ENCODE assay signal across 24 mouse cellular contexts in genomic region chr3:86698947-86699346, GRCm38 (mm10).
"Had no signal": no experiment of that assay in that cellular context is flagged by ENCODE, and none has a peak within 500 bp of the region (broad histone marks: within the 10 kb centered on the region; RNA-seq: fewer than 3 reads in every experiment).

No protein-coding gene starts in this region.

- H3K36me3 ChIP-seq: heart, embryonic 10.5 days; heart, embryonic 12.5 days; hindbrain, embryonic 10.5 days; hindbrain, embryonic 12.5 days; limb, embryonic 10.5 days; limb, embryonic 12.5 days had no signal

- DNase-seq: gastrocnemius, adult 2 months; gastrocnemius, postnatal 10 days; gastrocnemius, postnatal 25 days; heart, adult 18-20 months; heart, postnatal 10 days; heart, postnatal 4 days; kidney, adult 18-20 months; kidney, adult 8-10 months; kidney, postnatal 10 days; kidney, postnatal 25 days; kidney, postnatal 4 days; liver had no signal

- H3K27ac ChIP-seq: gastrocnemius, adult 2 months; heart, embryonic 10.5 days; hindbrain, embryonic 10.5 days; hindbrain, embryonic 12.5 days; hindbrain, embryonic 14.5 days; layer of hippocampus, adult 2 months; left cerebral cortex, adult 2 months; limb, embryonic 10.5 days; limb, embryonic 12.5 days had no signal

- H3K4me3 ChIP-seq: gastrocnemius, adult 2 months; heart, embryonic 10.5 days; heart, embryonic 12.5 days; hindbrain, embryonic 10.5 days; hindbrain, embryonic 12.5 days; layer of hippocampus, adult 2 months; left cerebral cortex, adult 2 months; limb, embryonic 10.5 days; limb, embryonic 12.5 days had no signal

- H3K4me2 ChIP-seq: heart, embryonic 12.5 days; hindbrain, embryonic 12.5 days; hindbrain, embryonic 14.5 days; limb, embryonic 12.5 days; liver, embryonic 11.5 days had no signal

- H3K9me3 ChIP-seq: heart, embryonic 10.5 days; heart, embryonic 12.5 days; hindbrain, embryonic 10.5 days; hindbrain, embryonic 12.5 days; limb, embryonic 10.5 days; limb, embryonic 12.5 days had no signal

- ATAC-seq: hindbrain, embryonic 16.5 days; inflammation-experienced regulatory T-cells, adult 6 months had no signal

- H3K9ac ChIP-seq: heart, embryonic 12.5 days; hindbrain, embryonic 12.5 days; hindbrain, embryonic 14.5 days; limb, embryonic 12.5 days had no signal

- H3K27me3 ChIP-seq: heart, embryonic 12.5 days; hindbrain, embryonic 12.5 days; limb, embryonic 12.5 days had no signal
